ENCODE assay signal across 19 mouse cellular contexts in the genomic region with DNA sequence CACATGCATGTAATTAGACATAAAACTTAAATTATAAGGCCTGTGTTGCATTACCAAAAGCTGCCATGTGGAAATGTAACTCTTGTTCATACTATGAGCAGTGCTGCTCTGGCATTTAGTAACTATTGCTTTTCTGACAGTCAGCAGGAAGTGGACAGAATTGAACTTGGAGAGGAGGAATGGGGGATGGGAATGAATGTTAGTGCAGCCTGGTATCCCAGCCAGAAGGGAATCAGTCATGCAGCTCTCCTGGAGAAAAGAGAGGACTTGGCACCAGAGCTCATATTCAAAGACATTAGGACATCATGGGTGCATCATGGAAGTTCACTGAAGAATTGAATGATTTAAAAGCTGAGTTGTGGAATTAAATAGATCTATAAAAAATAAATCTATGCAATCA.
DNase-seq lines count a peak whose midpoint lies in the region; ATAC-seq and TF ChIP-seq lines count a peak whose summit lies in the region.
"Had no signal": no experiment of that assay in that cellular context is flagged by ENCODE, and none has a peak within 500 bp of the region (broad histone marks: within the 10 kb centered on the region; RNA-seq: fewer than 3 reads in every experiment).

No protein-coding gene starts in this region.

- H3K4me1 ChIP-seq in hindbrain, postnatal 0 days (ENCODE audit: insufficient read depth, low read length) = no peaks in the 10 kb centered on the region
- H3K4me1 ChIP-seq in hindbrain, embryonic 16.5 days (ENCODE audit: control insufficient read depth, insufficient read depth, low read depth, low read length) = no peaks in the 10 kb centered on the region
- H3K4me1 ChIP-seq: heart, embryonic 13.5 days; liver, embryonic 15.5 days; stomach, embryonic 15.5 days had no signal

- no peak for ATAC-seq in hindbrain, postnatal 0 days
- ATAC-seq in hindbrain, embryonic 16.5 days = no peak
- no peak for ATAC-seq in monocyte, adult 5-6 weeks (replicated peaks; ENCODE audit: insufficient number of reproducible peaks, low FRiP score, low TSS enrichment, poor library complexity, severe bottlenecking)
- ATAC-seq: activated CD4-positive, CD25-positive, alpha-beta regulatory T cell, adult 4 months; forebrain, embryonic 16.5 days had no signal

- peaks cover 24% of the 10 kb centered on the region for H3K36me3 ChIP-seq in hindbrain, postnatal 0 days (ENCODE audit: insufficient read depth, low read length)
- H3K36me3 ChIP-seq in hindbrain, embryonic 16.5 days (ENCODE audit: control insufficient read depth, insufficient read depth, low read length) = peaks cover 4% of the 10 kb centered on the region; the same call in 1 of the 2 replicates
- H3K36me3 ChIP-seq: stomach, embryonic 15.5 days had no signal

- H3K9me3 ChIP-seq in hindbrain, postnatal 0 days (ENCODE audit: low read length) = no peaks in the 10 kb centered on the region
- no peaks in the 10 kb centered on the region for H3K9me3 ChIP-seq in hindbrain, embryonic 16.5 days (ENCODE audit: control insufficient read depth, low read length)
- H3K9me3 ChIP-seq: liver, embryonic 15.5 days; stomach, embryonic 15.5 days had no signal

- TF ChIP-seq CTCF in hindbrain, postnatal 0 days (IDR thresholded peaks at IDR 0.05; ENCODE audit: low read depth) = peak; percentile 16; the same call in 1 of the 2 replicates
- TF ChIP-seq CTCF in layer of hippocampus, adult 2 months (conservative IDR thresholded peaks at IDR 0.05) = peak; percentile 39

- no peak overlapping the region for H3K4me2 ChIP-seq in hindbrain, postnatal 0 days (ENCODE audit: low read depth, low read length)
- H3K4me2 ChIP-seq in hindbrain, embryonic 16.5 days (ENCODE audit: low read length) = no peak overlapping the region
- H3K4me2 ChIP-seq: heart, embryonic 13.5 days; liver, embryonic 15.5 days; stomach, embryonic 15.5 days had no signal

- H3K9ac ChIP-seq in hindbrain, postnatal 0 days (replicated peaks; ENCODE audit: low read length) = no peak overlapping the region
- no peak overlapping the region for H3K9ac ChIP-seq in hindbrain, embryonic 16.5 days (ENCODE audit: low read depth, low read length)
- H3K9ac ChIP-seq: heart, embryonic 13.5 days; liver, embryonic 15.5 days; stomach, embryonic 15.5 days had no signal

- no peak overlapping the region for H3K4me3 ChIP-seq in hindbrain, postnatal 0 days (ENCODE audit: low read length)
- no peak overlapping the region for H3K4me3 ChIP-seq in hindbrain, embryonic 16.5 days (ENCODE audit: low read length)
- no peak overlapping the region for H3K4me3 ChIP-seq in layer of hippocampus, adult 2 months
- H3K4me3 ChIP-seq: heart, embryonic 13.5 days; liver, embryonic 15.5 days; stomach, embryonic 15.5 days had no signal

- no peaks in the 10 kb centered on the region for H3K27me3 ChIP-seq in hindbrain, postnatal 0 days (ENCODE audit: insufficient read depth, low read length)
- no peaks in the 10 kb centered on the region for H3K27me3 ChIP-seq in hindbrain, embryonic 16.5 days (replicated peaks; ENCODE audit: control insufficient read depth, insufficient read depth, low read length)
- H3K27me3 ChIP-seq: heart, embryonic 13.5 days; liver, embryonic 15.5 days; stomach, embryonic 15.5 days had no signal

- no peak overlapping the region for H3K27ac ChIP-seq in hindbrain, postnatal 0 days
- H3K27ac ChIP-seq in hindbrain, embryonic 16.5 days (ENCODE audit: low read depth, low read length) = no peak overlapping the region
- H3K27ac ChIP-seq in layer of hippocampus, adult 2 months = no peak overlapping the region
- H3K27ac ChIP-seq: heart, embryonic 13.5 days; liver, embryonic 15.5 days; stomach, embryonic 15.5 days had no signal

- DNase-seq in hindbrain, postnatal 0 days (ENCODE audit: low spot score) = no peak
- DNase-seq in layer of hippocampus, adult 2 months (ENCODE audit: low spot score in 2 of 2) = no peak
- DNase-seq in layer of hippocampus, adult 18-20 months (ENCODE audit: low spot score in 2 of 2) = no peak
- peak; percentile 10 for DNase-seq in Muller cell, postnatal 12 days (ENCODE audit: inconsistent ontology term)
- DNase-seq in adipocyte (ENCODE audit: low spot score) = peak; percentile 30
- DNase-seq: adrenal gland, postnatal 14 days; cerebellum, adult 11 months; cerebellum, postnatal 10 days; heart, postnatal 36 days; lung, postnatal 10 days; midbrain, embryonic 14.5 days; retina, postnatal 1 day had no signal

Comparison
In these comparisons a context has a peak if more than half of its experiments do, and no peak if none do; other contexts are left out.
1. DNase-seq: peak in Muller cell, postnatal 12 days (single experiment) and adipocyte (single experiment); none in hindbrain, postnatal 0 days (single experiment), layer of hippocampus, adult 2 months (0 of 2) and layer of hippocampus, adult 18-20 months (0 of 2).